Mouse (Mus musculus): ENCODE data around the gene Ifngr2. TPM values are rescaled to one million over a fixed set of nuclear protein-coding genes. Genes with fewer than 3 reads are reported as not detected.
"Not testable (repeated sequence)": the region's sequence is repeated elsewhere in the genome, so short reads cannot be mapped to it uniquely, and the experiment has no call there.

The Ifngr2 gene
- 10 to 100 TPM; 38.5 to 40.9 TPM for total RNA-seq (2021)
- long read RNA-seq, experiment 1, transcript Ifngr2-201 (7 exons, 3,708 nt) = major isoform, 111 of 119 reads
- long read RNA-seq, experiment 1, partial matches to known transcripts = 3 of 119 reads
- long read RNA-seq, experiment 1, other reads (novel, unspliced or antisense) = 5 of 119 reads
- long read RNA-seq, experiment 2, transcript Ifngr2-201 (7 exons, 3,708 nt) = major isoform, 132 of 142 reads
- long read RNA-seq, experiment 2, partial matches to known transcripts = 7 of 142 reads
- long read RNA-seq, experiment 2, other reads (novel, unspliced or antisense) = 3 of 142 reads

- peak; percentile 43 to 55 for DNase-seq (ENCODE audit: low spot score in 2 of 2)
Measured at GRCm38 (mm10) chr16:91546836-91547741, at the start of gene Ifngr2. TSS of gene Ifngr2 (plus strand) at chr16:91547072.

- no peak for DNase-seq (ENCODE audit: low spot score in 2 of 2)
Measured at GRCm38 (mm10) chr16:91498041-91498440, 48.8 kb upstream of the Ifngr2 start.

GRCm38 (mm10) chr16:91504701-91505100 lies 42.2 kb upstream of the Ifngr2 start:
- DNase-seq (ENCODE audit: low spot score in 2 of 2) = no peak

GRCm38 (mm10) chr16:91505116-91505601 lies 41.7 kb upstream of the Ifngr2 start:
- DNase-seq (ENCODE audit: low spot score in 2 of 2) = no peak

GRCm38 (mm10) chr16:91506396-91506795 lies 40.5 kb upstream of the Ifngr2 start:
- DNase-seq (ENCODE audit: low spot score in 2 of 2) = no peak

GRCm38 (mm10) chr16:91512161-91512787 lies 34.6 kb upstream of the Ifngr2 start:
- DNase-seq (ENCODE audit: low spot score in 2 of 2) = peak; percentile 55 to 68

- DNase-seq (ENCODE audit: low spot score in 2 of 2) = no peak
Measured at GRCm38 (mm10) chr16:91513099-91513498, 33.8 kb upstream of the Ifngr2 start.

- no peak for DNase-seq (ENCODE audit: low spot score in 2 of 2)
Measured at GRCm38 (mm10) chr16:91517020-91517419, 29.9 kb upstream of the Ifngr2 start.

- DNase-seq (ENCODE audit: low spot score in 2 of 2) = no peak
Measured at GRCm38 (mm10) chr16:91522040-91522439, 24.8 kb upstream of the Ifngr2 start.

GRCm38 (mm10) chr16:91522479-91523309 lies 24.2 kb upstream of the Ifngr2 start:
- DNase-seq (ENCODE audit: low spot score in 2 of 2) = peak in 1 of 2 experiments; percentile 27

GRCm38 (mm10) chr16:91524206-91524605 lies 22.7 kb upstream of the Ifngr2 start:
- no peak for DNase-seq (ENCODE audit: low spot score in 2 of 2)

GRCm38 (mm10) chr16:91526274-91526673 lies 20.6 kb upstream of the Ifngr2 start:
- no peak for DNase-seq (ENCODE audit: low spot score in 2 of 2)

GRCm38 (mm10) chr16:91527051-91527450 lies 19.8 kb upstream of the Ifngr2 start:
- no peak for DNase-seq (ENCODE audit: low spot score in 2 of 2)

GRCm38 (mm10) chr16:91527500-91527899 lies 19.4 kb upstream of the Ifngr2 start:
- DNase-seq (ENCODE audit: low spot score in 2 of 2) = no peak

- no peak for DNase-seq (ENCODE audit: low spot score in 2 of 2)
Measured at GRCm38 (mm10) chr16:91528578-91528977, 18.3 kb upstream of the Ifngr2 start.

- DNase-seq (ENCODE audit: low spot score in 2 of 2) = not testable (repeated sequence)
Measured at GRCm38 (mm10) chr16:91530830-91531229, 16.0 kb upstream of the Ifngr2 start.

- DNase-seq (ENCODE audit: low spot score in 2 of 2) = no peak
Measured at GRCm38 (mm10) chr16:91531856-91532255, 15.0 kb upstream of the Ifngr2 start.

- DNase-seq (ENCODE audit: low spot score in 2 of 2) = no peak
Measured at GRCm38 (mm10) chr16:91532429-91532828, 14.4 kb upstream of the Ifngr2 start.

- DNase-seq (ENCODE audit: low spot score in 2 of 2) = no peak
Measured at GRCm38 (mm10) chr16:91533097-91534001, 13.5 kb upstream of the Ifngr2 start.

- peak in 1 of 2 experiments; percentile 45 for DNase-seq (ENCODE audit: low spot score in 2 of 2)
Measured at GRCm38 (mm10) chr16:91534477-91534876, 12.4 kb upstream of the Ifngr2 start.
